Mouse (Mus musculus) lung, postnatal 0 days (tissue): ENCODE data around the gene Pxdc1. TPM values are rescaled to one million over a fixed set of nuclear protein-coding genes. Genes with fewer than 3 reads are reported as not detected.
A peak's percentile ranks its signal among the peaks of the same experiment; 100 is the strongest.

Source experiments
- ATAC-seq: fragments of 200-750 bp; cut with Nextera tagmentation; 2 replicates; pipeline ENCODE4 v1.8.0; 2017; ENCODE audit warnings: moderate library complexity
- DNase-seq: peaks from one replicate; pipeline ENCODE4 v3.0.0-alpha.2; 2016; ENCODE audit warnings: low spot score
- H3K27ac ChIP-seq: fragments of 300-500 bp; sonication (generic); 2 replicates; pipeline ENCODE4 v1.5.1; 2014; ENCODE audit warnings: antibody characterized with exemption, mild to moderate bottlenecking, low read length, mixed read lengths
- H3K27me3 ChIP-seq: fragments of 300-500 bp; sonication (generic); replicated peaks from 2 replicates; pipeline ENCODE4 v1.6.1; 2014; ENCODE audit warnings: low read length, mixed read lengths; ENCODE audit not compliant: insufficient read depth
- H3K36me3 ChIP-seq: fragments of 300-500 bp; sonication (generic); 2 replicates; pipeline ENCODE4 v1.6.1; 2014; ENCODE audit warnings: low read length, mixed read lengths; ENCODE audit not compliant: insufficient read depth
- H3K4me1 ChIP-seq: fragments of 300-500 bp; sonication (generic); 2 replicates; pipeline ENCODE4 v1.6.1; 2014; ENCODE audit warnings: antibody characterized with exemption, low read depth, low read length, mixed read lengths; ENCODE audit not compliant: insufficient read depth
- H3K4me2 ChIP-seq: fragments of 300-500 bp; sonication (generic); replicated peaks from 2 replicates; pipeline ENCODE4 v1.6.1; 2014; ENCODE audit warnings: low read depth, mild to moderate bottlenecking, low read length, moderate library complexity, mixed read lengths
- H3K4me3 ChIP-seq: fragments of 300-500 bp; sonication (generic); 2 replicates; pipeline ENCODE4 v1.5.1; 2014; ENCODE audit warnings: low read depth, low read length
- H3K9ac ChIP-seq: fragments of 300-500 bp; sonication (generic); replicated peaks from 2 replicates; pipeline ENCODE4 v1.6.1; 2014; ENCODE audit warnings: low read depth, mild to moderate bottlenecking
- H3K9me3 ChIP-seq: fragments of 300-500 bp; sonication (generic); 2 replicates; pipeline ENCODE4 v1.6.1; 2016; ENCODE audit warnings: low read length, mixed read lengths
- CTCF ChIP-seq: IDR thresholded peaks from 2 replicates; pipeline ENCODE4 v1.5.1; 2016; ENCODE audit warnings: antibody characterized with exemption, mild to moderate bottlenecking
- EP300 ChIP-seq: IDR thresholded peaks from 2 replicates; pipeline ENCODE4 v1.6.1; 2016; ENCODE audit warnings: antibody characterized with exemption, mild to moderate bottlenecking, control low read depth
- WGBS: fragments of 180-500 bp; shearing (Covaris S2); extraction: QIAGEN DNeasy Blood & Tissue Kit; methylation state at CpG from one replicate; pipeline ENCODE4 v1.1.7; 2014; 5-methylcytosine and 5-hydroxymethylcytosine counted together
- polyA plus RNA-seq: library from polyadenylated mRNA; unstranded; fragments of >200 nt; fragmentation: Nextera tagmentation; extraction: Ambion mirVana; gene quantifications from 2 replicates; pipeline ENCODE4 v1.2.1, GENCODE M21; 2015

The Pxdc1 gene
- 30.7 and 44.3 TPM in 2 replicates for polyA plus RNA-seq

DNA sequence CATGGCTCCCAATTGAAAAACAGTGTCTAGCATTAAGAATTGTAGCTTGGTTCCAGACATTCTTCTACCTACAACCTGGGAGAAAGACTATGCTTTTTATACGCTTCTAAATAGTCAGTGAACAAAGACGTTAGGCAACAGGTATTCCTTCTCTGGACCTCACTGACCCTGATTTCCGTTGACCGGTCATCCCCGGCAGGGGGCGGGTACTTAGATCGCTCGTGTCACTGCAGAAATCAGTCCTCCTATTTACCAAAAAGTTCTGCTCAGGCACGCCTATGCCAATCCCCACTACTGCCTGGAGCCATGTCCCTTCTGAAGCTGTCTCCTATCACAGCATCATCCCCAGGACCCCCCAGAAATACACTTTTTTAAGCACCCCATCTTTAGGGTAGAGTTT is at the start of gene Pxdc1:
Pxdc1 (minus strand) TSS at position 96 of the 400 bp plus-strand sequence.
- Histone ChIP-seq H3K4me2 (peak within 1 kb of the TSS; percentile 85), H3K4me1 (no peaks in the 10 kb centered on the region; the same call in 1 of the 2 replicates), H3K36me3 (no peaks in the 10 kb centered on the region), H3K4me3 (peak within 1 kb of the TSS; percentile 71), H3K27me3 (peaks cover 4% of the 10 kb centered on the region; the same call in 1 of the 2 replicates), H3K9ac (peak within 1 kb of the TSS; percentile 74), H3K9me3 (no peaks in the 10 kb centered on the region), H3K27ac (peak within 1 kb of the TSS; percentile 88)
- 8% methylated on average over 9 of the region's 9 CpGs for WGBS
- ATAC-seq = peak; percentile 1; the same call in 1 of the 2 replicates
- TF ChIP-seq CTCF = peak; percentile 51
- TF ChIP-seq EP300 = no peak
- peak; percentile 76 for DNase-seq

DNA sequence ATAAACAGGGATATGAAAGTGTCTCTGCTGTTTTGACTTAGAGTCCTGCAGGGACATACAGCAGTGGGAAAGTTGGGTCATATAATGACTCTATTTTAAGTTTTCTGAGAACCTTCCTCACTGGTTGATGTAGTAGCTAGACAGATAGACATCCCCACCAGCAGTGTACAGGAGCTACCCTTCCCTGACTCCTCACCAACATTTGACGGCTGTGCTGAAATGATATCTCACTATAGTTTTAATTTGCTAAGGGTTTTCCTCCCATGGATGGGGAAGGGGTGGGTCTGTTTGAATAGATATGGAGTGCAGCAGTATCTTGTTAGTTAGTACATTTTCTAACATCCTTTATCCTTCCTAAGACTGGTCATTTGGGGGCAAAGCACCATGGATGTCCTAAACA is 47.3 kb upstream of the Pxdc1 start:
- no peak overlapping the region for H3K9ac ChIP-seq
- no peaks in the 10 kb centered on the region for H3K36me3 ChIP-seq
- 72% methylated on average over 1 of the region's 1 CpGs for WGBS
- TF ChIP-seq CTCF (no peak), EP300 (no peak)
- no peaks in the 10 kb centered on the region for H3K27me3 ChIP-seq
- no peaks in the 10 kb centered on the region; the same call in 1 of the 2 replicates for H3K4me1 ChIP-seq
- H3K4me3 ChIP-seq = no peak overlapping the region
- DNase-seq = no peak
- ATAC-seq = no peak
- no peaks in the 10 kb centered on the region for H3K9me3 ChIP-seq
- no peak overlapping the region for H3K27ac ChIP-seq
- no peak overlapping the region for H3K4me2 ChIP-seq

DNA sequence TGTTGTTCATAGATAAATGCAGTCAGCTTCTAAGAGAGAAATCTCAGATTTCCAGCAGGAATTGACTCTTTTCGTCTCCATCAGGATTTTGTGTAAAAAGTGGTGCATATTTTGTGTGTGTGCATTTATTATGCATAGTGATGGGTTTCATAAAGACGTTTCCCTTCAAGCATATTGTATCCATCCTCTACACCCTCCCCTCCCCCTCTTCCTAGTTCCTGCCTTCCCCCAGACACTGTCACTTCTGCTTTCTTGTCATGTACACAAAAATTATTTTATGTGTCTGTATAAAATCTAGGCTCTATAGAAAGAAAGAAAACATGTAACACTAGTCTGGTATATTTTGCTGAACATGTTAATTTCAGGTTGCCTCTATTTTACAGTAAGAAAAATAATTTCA is 46.8 kb upstream of the Pxdc1 start:
- Histone ChIP-seq H3K4me1 (no peaks in the 10 kb centered on the region; the same call in 1 of the 2 replicates), H3K27ac (no peak overlapping the region), H3K36me3 (no peaks in the 10 kb centered on the region), H3K27me3 (no peaks in the 10 kb centered on the region), H3K9ac (no peak overlapping the region), H3K9me3 (no peaks in the 10 kb centered on the region), H3K4me2 (no peak overlapping the region), H3K4me3 (no peak overlapping the region)
- WGBS = 57% methylated on average over 2 of the region's 2 CpGs
- ATAC-seq (no peak), DNase-seq (no peak)
- TF ChIP-seq CTCF (no peak), EP300 (no peak)

DNA sequence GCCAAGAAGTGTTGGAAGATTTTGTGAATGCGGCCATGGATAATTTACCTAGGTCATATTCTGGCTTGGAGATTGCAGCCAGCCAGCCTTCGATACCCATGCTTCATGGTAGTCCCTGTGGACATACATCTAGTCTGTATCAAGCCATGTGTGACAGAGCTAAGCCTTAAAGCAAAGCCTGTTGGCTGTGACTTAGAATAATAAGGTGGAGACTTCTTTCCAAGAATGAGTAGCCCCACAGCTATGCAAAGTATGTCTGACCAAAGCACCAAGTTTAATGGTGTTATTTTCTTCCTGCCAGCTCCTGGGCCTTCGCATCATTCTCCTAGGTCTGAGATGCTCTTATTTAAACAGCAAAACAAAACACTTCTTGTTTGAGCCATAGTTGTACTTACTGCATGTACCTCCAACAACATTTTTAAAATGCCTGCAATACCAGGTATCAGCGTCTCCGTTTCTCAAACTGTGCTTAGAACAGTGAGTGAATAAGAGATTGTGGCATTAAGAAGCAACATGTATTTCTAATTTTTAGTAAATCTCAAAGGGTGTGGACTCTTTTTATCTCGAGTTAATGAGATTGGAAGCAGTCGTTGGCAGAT is 43.5 kb upstream of the Pxdc1 start:
- no peak overlapping the region for H3K4me3 ChIP-seq

DNA sequence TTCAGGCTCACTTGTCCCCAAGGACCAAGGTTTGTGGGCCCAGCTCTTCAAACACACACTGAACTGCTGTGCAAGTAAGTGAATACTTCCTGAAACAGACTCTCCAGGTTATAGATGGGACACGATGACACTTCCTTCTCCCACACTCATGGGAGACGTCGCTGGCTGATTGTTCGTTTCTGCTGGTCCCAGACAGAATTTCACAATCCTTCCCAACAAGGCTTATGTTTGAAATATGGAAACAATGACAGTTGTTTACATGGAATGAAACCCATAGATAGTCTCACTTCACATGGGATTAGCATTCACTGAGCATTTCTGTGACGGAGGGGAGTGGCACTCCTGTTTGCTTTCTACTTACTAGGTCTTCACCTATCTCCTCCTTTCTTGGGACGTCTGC is 39.8 kb upstream of the Pxdc1 start:
- ATAC-seq (no peak), DNase-seq (peak; percentile 63)
- Histone ChIP-seq H3K4me3 (no peak overlapping the region), H3K4me2 (no peak overlapping the region), H3K4me1 (no peaks in the 10 kb centered on the region; the same call in 1 of the 2 replicates), H3K36me3 (no peaks in the 10 kb centered on the region), H3K9ac (no peak overlapping the region), H3K27ac (no peak overlapping the region), H3K27me3 (no peaks in the 10 kb centered on the region), H3K9me3 (no peaks in the 10 kb centered on the region)
- WGBS = 25% methylated on average over 6 of the region's 6 CpGs
- TF ChIP-seq CTCF (no peak), EP300 (peak; percentile 52; the same call in 1 of the 2 replicates)

More for the DNA sequence above, 43.5 kb upstream of the Pxdc1 start:
- Histone ChIP-seq H3K9me3 (no peaks in the 10 kb centered on the region), H3K4me2 (no peak overlapping the region), H3K36me3 (no peaks in the 10 kb centered on the region), H3K4me1 (no peaks in the 10 kb centered on the region; the same call in 1 of the 2 replicates), H3K9ac (no peak overlapping the region), H3K27me3 (no peaks in the 10 kb centered on the region), H3K27ac (peak overlapping the region; percentile 43; the same call in 1 of the 2 replicates)
- TF ChIP-seq EP300 (peak; percentile 92), CTCF (no peak)
- peak; percentile 75 for ATAC-seq
- WGBS = 66% methylated on average over 7 of the region's 7 CpGs
- peak; percentile 48 for DNase-seq

DNA sequence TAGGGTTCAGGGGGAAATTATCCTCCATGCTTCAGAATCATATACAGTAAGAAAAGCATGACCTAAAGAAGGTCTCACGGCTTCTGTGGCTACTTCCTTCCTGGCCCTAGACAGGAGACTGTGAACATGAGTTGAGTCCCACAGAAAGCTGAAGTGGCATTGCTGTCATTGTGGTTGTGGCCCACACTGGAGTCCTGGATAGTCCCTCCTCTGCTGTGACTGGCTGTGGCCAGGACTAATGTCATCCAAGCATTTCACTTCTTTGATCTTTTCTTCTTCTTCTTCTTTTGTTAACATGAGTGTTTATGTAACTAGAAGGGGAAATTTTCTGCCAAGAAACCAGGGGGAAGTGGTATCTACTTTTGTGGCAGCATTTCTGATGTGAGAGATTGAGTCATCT is 37.8 kb upstream of the Pxdc1 start:
- H3K27ac ChIP-seq = no peak overlapping the region
- 65% methylated on average over 1 of the region's 1 CpGs for WGBS
- H3K9me3 ChIP-seq = no peaks in the 10 kb centered on the region
- no peaks in the 10 kb centered on the region; the same call in 1 of the 2 replicates for H3K4me1 ChIP-seq
- no peak for TF ChIP-seq CTCF
- TF ChIP-seq EP300 = no peak
- H3K9ac ChIP-seq = no peak overlapping the region
- DNase-seq (no peak), ATAC-seq (no peak)
- no peaks in the 10 kb centered on the region for H3K36me3 ChIP-seq
- no peaks in the 10 kb centered on the region for H3K27me3 ChIP-seq
- no peak overlapping the region for H3K4me2 ChIP-seq
- H3K4me3 ChIP-seq = no peak overlapping the region
